ENCODE assay signal across 30 mouse cellular contexts in genomic region chr15:99754204-99754603, GRCm38 (mm10). TPM values are rescaled to one million over a fixed set of nuclear protein-coding genes. Genes with fewer than 3 reads are reported as not detected.
DNase-seq lines count a peak whose midpoint lies in the region; TF ChIP-seq lines count a peak whose summit lies in the region.
"Had no signal": no experiment of that assay in that cellular context is flagged by ENCODE, and none has a peak within 500 bp of the region (broad histone marks: within the 10 kb centered on the region; RNA-seq: fewer than 3 reads in every experiment).

No protein-coding gene starts in this region.

- H3K27ac ChIP-seq in layer of hippocampus, adult 2 months: peak overlapping the region; percentile 7; the same call in 1 of the 2 replicates
- H3K27ac ChIP-seq: embryonic facial prominence, embryonic 12.5 days; embryonic facial prominence, embryonic 15.5 days; forebrain, embryonic 12.5 days; forebrain, embryonic 15.5 days; heart, adult 2 months; heart, embryonic 10.5 days; heart, embryonic 13.5 days; hindbrain, embryonic 14.5 days had no signal

- intact Hi-C loops in left cerebral cortex, postnatal 14 days (cut with DNase I): no loop called here

- DNase-seq in layer of hippocampus, adult 11-12 months (ENCODE audit: low spot score): peak; percentile 30
- no peak for DNase-seq in layer of hippocampus, adult 9-10 months (ENCODE audit: low spot score)
- DNase-seq in Muller cell, postnatal 12 days (ENCODE audit: inconsistent ontology term): peak; percentile 2
- DNase-seq in layer of hippocampus, adult 2 months (ENCODE audit: low spot score in 2 of 2): peak; percentile 8 to 36
- peak; percentile 11 to 59 for DNase-seq in layer of hippocampus, postnatal 14 days (ENCODE audit: low spot score in 2 of 2)
- DNase-seq in left cerebral cortex, postnatal 14 days (ENCODE audit: low spot score in 2 of 2): no peak
- DNase-seq in B cell, adult 2 months: no peak
- no peak for DNase-seq in spleen, postnatal 36 days (ENCODE audit: low spot score in 2 of 2)
- DNase-seq: adrenal gland, adult 8-10 months; adrenal gland, postnatal 25 days; cerebellum, adult 11 months; cerebellum, adult 2 months; cerebellum, adult 9-11 months; cerebellum, postnatal 25 days; gastrocnemius, postnatal 10 days; gastrocnemius, postnatal 36 days; heart, adult 2 months; heart, postnatal 14 days; heart, postnatal 4 days had no signal

- H3K4me3 ChIP-seq in layer of hippocampus, adult 2 months: no peak overlapping the region
- H3K4me3 ChIP-seq: embryonic facial prominence, embryonic 12.5 days; embryonic facial prominence, embryonic 15.5 days; forebrain, embryonic 12.5 days; forebrain, embryonic 15.5 days; heart, adult 2 months; heart, embryonic 10.5 days; heart, embryonic 13.5 days had no signal

- no peak for TF ChIP-seq CTCF in layer of hippocampus, adult 2 months (conservative IDR thresholded peaks at IDR 0.05)

RNA-seq across cellular contexts. Expression of gene Cers5, which starts 18.5 kb away (rescaled TPM):
- total RNA-seq in layer of hippocampus, adult 2 months (2021): 10 to 100 TPM; 28.4 to 29.9 TPM
- 10 to 100 TPM; 32.6 to 39.3 TPM for total RNA-seq in layer of hippocampus, postnatal 14 days (2021)
- 10 to 100 TPM; 38.9 to 39.6 TPM for total RNA-seq in left cerebral cortex, postnatal 14 days (2021)

RNA-seq across cellular contexts. Expression of gene Cox14, which starts 28.8 kb away (rescaled TPM):
- 100 to 1,000 TPM; 113 to 125 TPM for total RNA-seq in layer of hippocampus, adult 2 months (2021)
- 100 to 1,000 TPM; 124 to 129 TPM for total RNA-seq in layer of hippocampus, postnatal 14 days (2021)
- total RNA-seq in left cerebral cortex, postnatal 14 days (2021): 100 to 1,000 TPM; 129 to 131 TPM

RNA-seq across cellular contexts. Expression of gene Gpd1, which starts 36.9 kb away (rescaled TPM):
- total RNA-seq in layer of hippocampus, adult 2 months (2021): 100 to 1,000 TPM; 142 to 148 TPM
- 10 to 100 TPM; 76.3 to 83.1 TPM for total RNA-seq in layer of hippocampus, postnatal 14 days (2021)
- 10 to 100 TPM; 34.1 to 35.5 TPM for total RNA-seq in left cerebral cortex, postnatal 14 days (2021)
- total RNA-seq: G1E had no signal

RNA-seq across cellular contexts. Expression of gene Gm17349, which starts 48.9 kb away (rescaled TPM):
- 1 to 10 TPM; 3.9 to 7.1 TPM for total RNA-seq in layer of hippocampus, adult 2 months (2021)
- 1 to 10 TPM; 5.3 to 5.5 TPM for total RNA-seq in layer of hippocampus, postnatal 14 days (2021)
- 1 to 10 TPM; 5.6 to 8.1 TPM for total RNA-seq in left cerebral cortex, postnatal 14 days (2021)
- total RNA-seq: common myeloid progenitor, adult 5-6 weeks; gastrocnemius, adult 18-20 months; granulocyte monocyte progenitor cell, adult 5-6 weeks had no signal

RNA-seq across cellular contexts. Expression of gene Smarcd1, which starts 52.3 kb away (rescaled TPM):
- 100 to 1,000 TPM; 118 to 123 TPM for total RNA-seq in layer of hippocampus, adult 2 months (2021)
- total RNA-seq in layer of hippocampus, postnatal 14 days (2021): 100 to 1,000 TPM in 1 of 2 experiments, 10 to 100 TPM in 1; 96.1 to 106 TPM
- 100 to 1,000 TPM; 142 to 143 TPM for total RNA-seq in left cerebral cortex, postnatal 14 days (2021)

Comparison
In these comparisons a context has a peak if more than half of its experiments do, and no peak if none do; other contexts are left out.
1. DNase-seq: peak in layer of hippocampus, adult 11-12 months (single experiment), Muller cell, postnatal 12 days (single experiment), layer of hippocampus, adult 2 months (2 of 2) and layer of hippocampus, postnatal 14 days (2 of 2); none in layer of hippocampus, adult 9-10 months (single experiment), left cerebral cortex, postnatal 14 days (0 of 2), B cell, adult 2 months (0 of 2) and spleen, postnatal 36 days (0 of 2).